Mouse (Mus musculus) adipocyte (in vitro differentiated cells): ENCODE measurements around the gene Dlst.
"Not testable (repeated sequence)": the region's sequence is repeated elsewhere in the genome, so short reads cannot be mapped to it uniquely, and the experiment has no call there.

Source experiments
- DNase-seq: peaks from one replicate; pipeline ENCODE4 v3.0.0-alpha.2; 2016; ENCODE audit warnings: low spot score

Gene Dlst

DNA sequence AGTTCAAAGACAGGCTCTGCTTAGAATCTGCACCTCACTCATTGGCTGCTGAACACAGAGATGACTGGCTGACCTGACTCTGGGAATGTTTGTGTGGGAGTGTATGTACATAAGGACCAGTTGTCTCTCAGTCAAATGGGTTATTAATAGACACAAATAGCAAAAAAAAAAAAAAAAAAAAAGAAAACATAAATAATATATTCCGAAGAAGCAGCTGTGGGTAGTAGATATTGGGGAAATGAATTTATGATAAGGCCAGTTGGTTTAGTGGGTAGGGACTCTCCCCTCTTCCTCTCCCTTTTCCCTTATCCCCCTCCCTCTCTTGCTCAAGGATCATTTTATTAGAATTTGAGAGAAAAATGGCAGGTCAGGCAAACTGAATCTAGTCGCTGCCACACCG lies 3.3 kb downstream of the Dlst start:
- no peak for DNase-seq

DNA sequence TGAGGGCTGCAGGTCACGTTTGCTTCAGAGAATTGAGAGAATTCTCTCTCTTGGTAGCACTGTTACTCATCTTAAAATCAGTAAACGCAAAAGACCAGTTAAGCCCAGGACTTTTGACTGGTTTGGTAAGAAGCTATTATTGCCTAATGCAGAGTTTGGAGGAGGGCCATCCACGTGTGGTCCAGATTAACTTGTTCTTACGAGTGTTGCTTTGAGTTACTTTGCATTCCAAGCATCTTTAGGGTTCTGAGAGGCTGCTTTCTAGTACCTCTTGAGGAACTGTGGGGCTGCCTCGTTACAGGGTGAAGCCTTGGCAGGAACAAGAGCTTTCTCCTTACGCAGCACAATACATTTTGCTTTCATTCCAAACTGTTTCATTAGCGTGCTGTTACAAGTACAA lies 5.0 kb downstream of the Dlst start:
- peak; percentile 78 for DNase-seq

DNA sequence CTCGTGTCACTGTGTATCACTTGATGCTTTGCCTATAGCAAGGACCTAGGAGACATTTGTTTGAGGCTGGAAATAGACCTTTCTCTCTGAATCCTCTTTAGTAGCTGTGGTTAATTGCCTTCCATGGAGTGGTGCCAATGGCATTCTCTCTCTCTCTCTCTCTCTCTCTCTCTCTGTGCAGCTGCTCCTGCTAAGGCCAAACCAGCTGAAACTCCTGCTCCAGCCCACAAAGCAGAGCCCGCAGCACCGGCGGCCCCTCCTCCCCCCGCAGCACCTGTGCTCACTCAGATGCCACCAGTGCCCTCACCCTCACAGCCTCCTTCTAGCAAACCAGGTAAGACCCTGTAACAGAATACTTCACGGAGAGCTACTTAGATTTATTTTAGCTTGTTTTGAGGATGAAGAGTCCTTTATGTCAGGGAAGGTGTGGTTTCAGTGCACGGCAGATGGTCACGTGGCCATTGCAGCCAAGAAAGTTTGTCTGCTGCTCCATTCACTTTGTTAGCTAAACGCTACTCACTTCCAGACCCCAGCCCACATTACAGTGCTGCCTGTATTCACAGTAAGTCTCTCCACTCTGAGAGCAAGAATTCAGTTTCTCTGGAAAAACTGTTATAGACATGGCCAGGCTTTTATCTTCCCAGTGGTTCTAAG lies 11.3 kb downstream of the Dlst start:
- no peak for DNase-seq

DNA sequence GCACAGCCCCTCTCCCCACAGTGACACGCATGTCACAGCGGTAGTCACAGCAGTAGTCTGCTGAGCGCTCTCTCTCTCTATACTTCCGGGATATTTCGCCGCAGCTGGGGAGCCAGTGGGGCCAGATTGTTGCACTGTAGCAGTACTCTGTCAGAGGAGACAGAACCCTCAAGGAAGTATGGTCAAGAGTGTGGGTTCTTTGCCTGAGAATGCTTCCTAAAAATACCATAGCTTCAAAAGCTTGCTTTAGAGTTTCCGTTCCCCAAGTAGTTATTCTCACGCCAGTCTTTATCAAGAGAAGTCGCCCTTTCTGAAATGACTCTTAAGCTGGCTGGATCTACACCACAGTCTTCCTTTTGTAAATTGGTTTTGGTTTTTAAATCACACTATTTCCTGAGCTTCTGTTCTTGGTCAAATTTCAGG lies 12.5 kb downstream of the Dlst start:
- no peak for DNase-seq

DNA sequence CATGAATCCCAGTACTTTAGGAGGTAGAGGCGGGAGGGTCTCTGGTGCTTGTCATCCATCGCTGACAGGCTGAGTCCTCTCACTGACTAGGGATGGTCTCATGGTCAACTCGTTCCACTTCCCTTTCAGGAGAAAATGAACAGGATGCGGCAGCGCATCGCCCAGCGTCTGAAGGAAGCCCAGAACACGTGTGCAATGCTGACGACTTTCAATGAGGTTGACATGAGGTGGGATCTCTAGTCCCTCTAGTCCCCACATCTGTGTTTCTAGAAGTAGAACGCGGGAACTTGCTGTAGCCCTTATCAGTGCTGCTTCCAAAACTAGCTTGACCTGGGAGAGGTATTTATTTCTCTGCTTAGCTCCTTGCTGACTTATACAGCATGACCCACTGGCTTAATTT lies 13.0 kb downstream of the Dlst start:
- no peak for DNase-seq

DNA sequence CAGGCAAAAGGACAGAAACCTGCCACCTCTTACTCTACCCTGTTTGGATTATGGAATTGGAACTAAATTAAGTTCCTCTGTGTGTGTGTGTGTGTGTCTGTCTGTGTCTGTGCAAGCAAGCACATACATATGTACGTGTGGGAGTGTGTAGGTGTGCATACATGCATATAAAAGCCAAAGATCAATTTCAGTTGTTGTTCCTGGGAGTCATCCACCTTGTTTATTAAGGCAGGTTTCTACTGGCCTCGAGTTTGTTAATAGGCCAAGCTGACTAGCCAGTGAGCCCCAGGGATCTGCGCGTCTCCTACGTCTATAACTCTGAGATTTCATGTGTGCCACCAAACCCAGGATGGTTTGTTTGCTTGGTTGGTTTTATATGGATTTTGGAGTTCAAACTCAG lies 14.1 kb downstream of the Dlst start:
- no peak for DNase-seq

DNA sequence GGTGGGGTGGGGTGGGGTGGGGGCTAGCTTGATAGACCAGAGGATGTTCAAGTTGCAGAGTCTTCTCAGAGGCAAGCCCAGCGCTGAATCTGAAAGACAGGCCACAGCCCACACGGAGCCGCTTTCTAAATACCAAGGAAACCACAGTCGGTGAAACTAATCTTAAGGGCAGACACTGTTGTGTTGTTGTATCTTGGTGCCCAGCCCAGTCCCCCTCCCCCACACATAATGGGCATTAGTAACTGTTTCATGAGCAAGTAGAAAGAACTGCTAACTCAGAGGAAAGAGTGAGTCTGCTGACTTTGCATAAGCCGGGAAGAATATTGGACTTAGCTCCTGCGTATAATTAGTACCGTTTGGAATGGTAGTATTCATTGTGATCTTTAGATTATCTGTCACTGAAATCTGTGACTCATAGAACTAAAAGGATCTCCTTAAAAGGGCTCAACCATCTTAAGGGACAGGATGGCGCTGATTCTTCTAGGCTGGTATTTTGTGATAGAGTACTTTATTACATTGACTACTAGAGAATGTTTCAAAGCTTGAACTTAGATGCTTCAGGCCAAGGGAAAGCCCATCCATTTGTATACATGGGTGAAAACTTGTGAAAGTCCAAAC lies 16.5 kb downstream of the Dlst start:
- DNase-seq: peak; percentile 68

DNA sequence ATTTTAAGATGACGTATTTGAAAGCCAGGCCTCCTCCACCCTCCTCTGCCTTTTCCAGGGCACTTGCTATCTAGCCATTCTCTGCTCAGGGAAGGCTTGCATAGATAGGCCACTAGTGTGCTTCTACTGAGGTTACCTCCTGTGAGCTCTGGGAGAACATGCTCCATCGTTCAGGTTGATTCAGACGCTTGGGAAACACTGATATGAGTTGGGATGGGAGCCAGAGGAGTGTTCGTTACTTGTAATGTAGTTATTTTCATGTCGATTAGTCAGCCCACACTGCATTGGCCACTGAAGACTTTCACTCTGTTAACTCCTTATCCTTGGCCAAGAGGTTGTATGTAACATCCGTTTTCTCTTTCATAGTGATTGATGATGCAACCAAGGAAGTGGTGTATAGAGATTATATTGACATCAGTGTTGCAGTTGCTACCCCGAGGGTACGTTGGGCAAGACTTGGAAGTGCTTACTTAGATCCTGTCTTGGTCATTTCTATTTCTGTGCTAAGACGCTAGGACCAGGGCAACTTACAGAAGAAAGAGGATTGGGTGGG lies 18.9 kb downstream of the Dlst start:
- no peak for DNase-seq

DNA sequence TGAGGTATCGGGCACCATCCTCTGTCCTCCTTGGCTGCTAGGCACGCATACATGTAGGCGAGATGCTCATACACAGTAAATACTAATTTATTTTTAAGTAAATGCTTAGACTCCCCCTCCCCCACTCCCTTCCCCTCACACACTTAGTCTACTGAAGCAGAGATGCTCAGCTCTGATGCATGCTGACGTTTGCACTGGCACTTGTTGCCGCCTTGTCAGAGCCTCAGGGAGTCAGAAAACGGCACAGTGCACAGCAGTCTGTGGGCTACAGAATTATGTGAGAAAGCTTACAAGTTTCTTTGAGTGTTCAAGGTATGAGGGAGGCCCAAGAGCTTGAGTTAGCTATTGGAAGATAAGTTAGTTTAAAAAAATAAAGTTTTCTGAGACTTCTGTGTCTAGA lies 20.7 kb downstream of the Dlst start:
- DNase-seq: no peak

DNA sequence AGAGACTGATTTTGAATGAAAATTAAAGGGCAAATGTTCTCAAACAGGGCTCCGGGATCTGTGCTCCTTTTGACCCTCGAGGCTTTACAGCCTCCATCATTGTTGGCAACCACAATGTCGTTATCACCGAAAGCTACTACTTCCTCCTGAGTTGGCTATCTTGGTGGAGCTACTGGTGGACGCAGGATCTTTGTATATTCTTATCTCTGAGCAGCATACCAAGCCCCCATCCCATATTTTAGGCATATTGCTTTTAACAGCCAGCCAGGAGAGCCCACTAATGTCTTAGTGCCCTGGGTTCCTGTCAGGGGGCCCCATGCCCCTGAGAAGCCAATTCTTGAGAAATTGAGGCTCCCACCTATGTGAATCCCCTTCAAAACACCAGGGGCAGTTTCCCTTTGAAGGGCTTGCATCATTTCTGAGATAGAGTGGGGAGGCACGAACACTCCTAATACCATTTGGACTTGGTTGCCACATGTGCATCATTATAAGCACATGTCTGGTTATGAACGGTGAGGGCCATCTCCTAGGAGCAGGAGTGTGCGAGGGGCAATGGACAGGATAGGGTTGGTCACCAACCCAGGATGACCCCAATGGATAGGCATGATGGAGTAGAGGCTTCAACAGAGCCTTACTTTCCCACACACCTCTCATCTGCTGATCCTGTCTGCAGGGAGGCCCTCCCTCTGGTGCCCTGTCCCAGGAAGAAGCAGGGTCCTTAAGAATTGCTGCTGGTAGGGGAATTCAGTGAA lies 23.6 kb downstream of the Dlst start:
- no peak for DNase-seq

DNA sequence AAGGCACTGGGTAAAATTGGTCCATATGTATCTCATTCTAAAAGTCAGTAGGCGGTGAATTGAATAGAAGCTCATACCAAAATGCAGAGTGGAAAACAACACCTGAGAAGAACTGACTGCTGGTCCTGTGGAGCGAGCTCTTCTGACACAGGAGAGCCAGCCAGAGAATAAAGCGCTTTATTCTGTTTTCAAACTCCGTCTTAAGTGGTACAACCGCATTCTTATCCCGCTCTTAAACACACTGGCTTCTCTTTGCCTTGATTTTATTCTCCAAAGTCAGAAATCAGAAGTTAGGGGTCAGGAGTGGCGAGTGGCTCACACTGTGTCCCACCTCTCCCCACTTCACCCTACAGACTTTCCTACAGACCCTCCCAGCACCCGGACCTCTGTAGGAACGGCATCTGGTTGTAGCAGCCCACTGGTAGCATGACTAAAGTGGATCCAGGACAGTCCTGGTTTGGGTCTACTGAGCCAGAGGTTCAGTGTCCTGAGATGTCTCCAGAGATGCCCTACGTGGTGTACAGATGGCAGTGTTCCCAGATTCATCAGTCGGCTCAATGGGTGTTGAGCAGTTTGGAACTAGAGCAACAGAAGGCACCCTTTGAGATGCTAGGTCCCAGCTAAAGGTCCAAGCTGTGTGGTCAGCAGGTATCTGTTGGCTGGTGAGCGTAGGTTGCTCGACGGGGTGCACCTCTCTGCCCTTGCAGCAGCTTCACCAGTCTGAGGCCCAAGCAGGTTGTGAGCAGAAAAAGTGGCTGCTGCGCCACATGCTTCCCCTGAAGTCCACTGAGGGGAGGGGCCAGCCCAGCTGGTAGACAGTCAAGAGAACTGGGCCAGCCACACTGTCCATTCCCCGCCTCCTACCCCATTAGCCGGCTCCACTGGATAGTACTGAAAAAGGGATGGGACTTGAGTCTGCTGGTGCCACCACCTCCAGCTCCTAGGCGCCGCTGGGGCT lies 25.2 kb downstream of the Dlst start:
- peak; percentile 48 for DNase-seq

DNA sequence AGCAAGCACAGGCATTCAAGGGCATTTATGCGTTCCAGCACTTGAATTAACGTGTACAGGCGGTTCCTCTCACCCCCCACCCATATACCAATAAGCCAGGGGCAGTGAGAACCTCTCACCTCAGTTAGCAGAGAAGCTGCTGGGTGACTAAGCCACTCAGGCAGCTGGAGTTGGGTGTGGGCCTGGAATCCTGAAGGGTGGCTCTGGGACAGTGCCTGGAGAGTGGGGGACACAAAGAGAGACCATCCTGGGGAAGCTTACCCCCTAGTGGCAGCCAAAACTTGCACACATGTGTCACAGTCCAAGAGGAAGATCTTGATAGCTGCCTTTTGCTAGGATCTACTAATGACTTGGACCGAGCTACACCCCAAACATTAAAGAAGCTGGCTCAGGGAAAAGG lies 26.0 kb downstream of the Dlst start:
- DNase-seq: no peak

DNA sequence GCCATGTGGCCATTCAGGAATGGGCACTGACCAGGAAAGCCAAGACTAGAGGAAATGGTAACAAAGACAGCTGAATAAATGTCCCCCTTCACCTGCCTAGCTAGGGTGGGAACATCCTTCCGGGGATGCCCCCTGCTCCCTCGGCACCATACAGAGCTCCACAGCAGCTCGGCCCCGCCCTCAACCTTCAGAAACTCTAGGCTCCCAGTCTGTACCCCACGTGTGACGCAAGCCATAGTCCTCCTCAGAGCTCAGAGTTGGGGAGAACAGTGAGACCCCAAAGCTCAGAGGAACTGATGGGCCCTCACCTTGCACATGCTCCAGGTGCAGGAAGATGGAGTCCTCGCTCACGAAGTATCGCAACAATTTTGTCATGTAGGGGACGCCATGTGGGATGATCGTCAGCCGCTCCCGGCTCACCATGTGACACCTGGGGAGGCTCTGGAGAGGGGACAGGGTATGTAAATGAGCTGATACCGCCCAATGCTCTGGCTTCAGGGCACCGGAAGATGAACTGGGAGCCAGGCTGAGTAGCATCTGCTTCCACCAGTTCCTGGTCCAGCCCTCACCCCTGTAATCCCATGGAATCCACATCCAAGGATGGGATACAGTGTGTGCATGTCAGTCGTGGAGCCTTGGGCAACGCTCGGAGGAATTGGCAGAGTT lies 29.5 kb downstream of the Dlst start:
- DNase-seq: no peak

DNA sequence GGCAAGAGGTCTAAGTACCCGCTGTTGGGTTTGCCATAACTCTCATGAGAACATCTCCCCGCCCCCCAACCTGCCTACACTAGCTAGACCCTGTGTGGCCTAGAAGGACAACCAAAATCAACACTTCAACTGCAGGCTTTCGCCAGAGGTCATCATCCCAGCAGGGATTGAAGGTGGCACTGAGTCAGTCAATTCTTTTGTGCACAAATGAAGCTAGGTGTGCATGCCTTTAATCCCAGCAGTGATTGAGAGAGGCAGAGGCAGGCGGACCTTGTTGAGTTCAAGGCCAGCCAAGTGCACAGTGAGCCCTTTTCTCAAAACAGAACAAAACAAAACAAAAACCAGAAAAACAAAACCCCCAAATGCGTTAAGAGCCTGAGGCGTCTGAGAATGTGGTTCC lies 30.5 kb downstream of the Dlst start:
- no peak for DNase-seq

DNA sequence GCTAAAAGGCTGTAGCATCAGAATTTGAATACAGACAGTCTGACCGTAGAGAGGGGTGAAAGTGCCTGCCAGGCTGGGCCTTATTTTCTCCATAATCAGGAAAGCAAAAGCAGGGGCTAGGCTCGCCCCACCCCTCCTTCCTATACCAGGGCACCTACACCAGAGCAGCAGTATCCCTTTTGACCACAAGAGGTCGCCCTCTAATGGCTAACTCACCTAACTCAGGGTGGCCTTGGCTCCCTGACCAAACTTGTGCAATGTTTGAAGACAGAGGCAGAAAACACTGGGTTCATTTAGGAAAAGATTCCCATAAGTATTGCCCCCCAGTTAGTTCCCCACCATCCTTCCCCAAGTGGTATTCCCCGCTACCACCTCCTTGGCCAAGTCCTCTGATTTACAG lies 32.2 kb downstream of the Dlst start:
- peak; percentile 90 for DNase-seq

DNA sequence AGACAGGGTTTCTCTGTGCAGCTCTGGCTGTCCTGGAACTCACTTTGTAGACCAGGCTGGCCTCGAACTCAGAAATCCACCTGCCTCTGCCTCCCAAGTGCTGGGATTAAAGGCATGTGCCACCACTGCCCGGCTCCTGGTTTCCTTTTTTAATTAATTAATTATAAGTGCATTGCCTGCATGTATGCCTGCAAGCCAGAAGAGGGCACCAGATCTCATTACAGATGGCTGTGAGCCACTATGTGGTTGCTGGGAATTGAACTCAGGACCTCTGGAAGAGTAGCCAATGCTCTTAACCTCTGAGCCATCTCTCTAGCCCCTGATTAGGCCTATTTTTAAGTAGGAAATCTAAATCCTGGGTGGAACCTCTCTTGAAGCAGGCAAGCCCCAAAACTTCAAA lies 33.6 kb downstream of the Dlst start:
- not testable (repeated sequence) for DNase-seq

DNA sequence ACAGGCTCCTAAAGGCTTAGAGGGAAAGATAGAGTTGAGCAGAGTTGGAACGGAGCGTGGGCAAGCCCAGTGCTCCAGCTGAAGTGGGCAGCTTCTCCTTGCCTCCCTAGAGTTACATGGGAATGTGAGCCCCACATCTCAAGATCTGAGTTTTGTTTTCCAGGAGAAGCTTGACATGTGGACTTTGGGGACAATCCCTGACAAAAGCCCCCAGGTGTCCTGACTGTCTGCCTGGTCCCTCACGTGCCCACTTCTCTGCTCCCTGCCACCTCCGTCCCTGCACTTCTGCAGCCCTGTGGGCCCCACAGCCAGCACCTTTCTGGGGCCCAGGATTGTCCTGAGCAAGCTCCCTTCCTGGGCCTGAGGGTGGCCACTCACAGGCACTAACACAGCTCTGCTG lies 34.2 kb downstream of the Dlst start:
- DNase-seq: no peak

DNA sequence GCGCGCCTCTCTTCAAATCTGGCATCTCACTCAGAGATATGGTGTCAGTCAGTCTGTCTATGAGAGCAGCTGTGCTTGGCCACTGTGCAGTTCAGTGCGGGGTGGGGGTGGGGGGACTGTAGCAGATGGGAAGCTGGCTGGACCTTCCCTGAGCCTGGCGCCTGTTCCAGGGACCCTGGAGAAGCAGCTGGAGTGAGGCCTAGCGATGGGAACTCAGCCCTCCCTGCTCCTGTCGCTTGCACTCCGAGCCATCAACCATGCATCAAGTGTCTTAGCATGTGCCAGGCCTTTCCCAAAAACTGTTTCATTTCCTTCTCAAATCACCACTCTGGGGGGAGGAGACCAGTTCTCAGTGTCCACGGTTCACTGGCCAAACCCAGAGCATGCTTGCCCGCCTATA lies 35.0 kb downstream of the Dlst start:
- DNase-seq: no peak

DNA sequence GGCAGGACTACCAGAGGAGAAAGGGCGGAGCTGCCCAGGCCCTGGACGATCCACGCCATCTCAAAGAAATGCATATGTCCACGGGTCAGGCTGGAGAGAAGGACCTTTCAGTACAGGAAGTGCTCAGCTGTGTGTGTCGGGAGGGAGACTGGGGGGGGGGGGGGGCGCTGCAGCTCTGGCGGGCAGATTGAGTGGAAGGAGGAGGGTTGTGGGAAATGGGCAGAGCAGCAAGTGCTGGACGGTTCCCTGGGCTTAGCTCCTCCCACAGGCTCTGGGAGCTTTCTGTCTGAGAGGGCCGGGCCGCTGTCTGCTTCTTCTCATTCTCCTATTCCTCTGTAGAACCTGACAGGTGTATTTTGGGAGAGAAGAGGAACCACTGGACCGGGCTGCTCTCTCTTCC lies 35.7 kb downstream of the Dlst start:
- DNase-seq: no peak

DNA sequence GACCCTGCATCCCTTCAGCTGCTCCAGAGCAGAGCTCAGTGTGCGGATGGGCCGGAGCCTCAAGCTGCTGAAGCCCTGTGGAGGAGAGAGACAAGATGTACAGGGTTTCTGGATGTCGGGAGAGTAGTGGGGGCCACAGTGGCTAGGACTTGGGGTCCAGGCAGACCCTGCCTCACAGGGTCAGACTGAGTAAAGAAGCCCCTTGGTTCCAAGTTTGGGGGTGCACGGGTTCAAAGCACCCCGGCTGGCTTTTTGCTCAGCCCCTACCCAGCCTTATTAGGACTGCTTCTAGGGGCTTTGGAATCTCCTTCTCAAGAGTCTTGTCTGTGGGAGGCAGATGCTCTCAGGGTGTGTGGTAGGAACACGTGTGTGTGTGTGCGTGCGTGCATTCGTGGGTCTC lies 36.2 kb downstream of the Dlst start:
- no peak for DNase-seq

DNA sequence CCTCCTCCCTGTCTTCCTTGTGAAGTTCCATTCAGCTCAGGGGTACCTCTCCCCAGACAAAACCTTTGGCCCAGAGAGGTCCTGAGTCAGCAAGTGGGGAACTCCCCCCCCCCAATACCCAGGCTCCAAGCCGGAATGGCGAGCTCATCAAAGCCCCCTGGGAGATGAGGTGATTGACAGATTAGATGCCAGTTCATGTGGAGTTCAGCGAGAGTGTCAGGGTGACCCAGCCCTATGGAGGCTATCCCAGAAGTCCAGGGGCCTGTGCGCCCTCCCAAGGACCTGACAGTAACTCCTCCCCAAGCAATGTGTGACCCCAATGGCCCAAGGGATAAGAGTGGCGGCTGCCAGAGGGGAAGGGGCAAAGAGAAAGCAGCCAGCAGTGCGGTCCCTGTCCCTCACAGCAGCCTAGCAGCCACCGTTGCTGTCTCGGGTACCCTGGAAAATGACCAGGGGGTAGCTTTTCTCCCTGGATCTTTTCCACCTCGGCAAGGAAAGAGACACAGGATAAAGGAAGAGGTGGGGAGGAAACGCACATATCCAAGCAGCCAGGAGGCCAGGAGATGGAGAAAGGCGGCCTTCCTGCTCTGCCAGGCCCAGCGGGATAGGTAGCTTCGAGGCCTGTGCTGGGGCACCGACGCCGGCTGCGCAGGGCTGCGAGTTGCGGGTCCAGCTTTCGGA lies 39.8 kb downstream of the Dlst start:
- DNase-seq: no peak
